Mouse (Mus musculus) intestine, embryonic 16.5 days (tissue): ENCODE measurements around the gene Il1f6. TPM values are rescaled to one million over a fixed set of nuclear protein-coding genes. Genes with fewer than 3 reads are reported as not detected.
"Not testable (repeated sequence)": the region's sequence is repeated elsewhere in the genome, so short reads cannot be mapped to it uniquely, and the experiment has no call there.

Experiments used
- ATAC-seq: fragments of 200-750 bp; cut with Nextera tagmentation; 2 replicates; pipeline ENCODE4 v1.8.0; 2017; ENCODE audit warnings: moderate TSS enrichment, moderate library complexity
- H3K27ac ChIP-seq: fragments of 300-500 bp; sonication (generic); 2 replicates; pipeline ENCODE4 v1.5.1; 2014; ENCODE audit warnings: mild to moderate bottlenecking, low read length
- H3K27me3 ChIP-seq: fragments of 300-500 bp; sonication (generic); replicated peaks from 2 replicates; pipeline ENCODE4 v1.6.1; 2014; ENCODE audit warnings: low read length, control low read depth, mixed read lengths; ENCODE audit not compliant: control insufficient read depth, insufficient read depth
- H3K36me3 ChIP-seq: fragments of 300-500 bp; sonication (generic); 2 replicates; pipeline ENCODE4 v1.6.1; 2014; ENCODE audit warnings: low read length, control low read depth; ENCODE audit not compliant: control insufficient read depth, insufficient read depth
- H3K4me1 ChIP-seq: fragments of 300-500 bp; sonication (generic); 2 replicates; pipeline ENCODE4 v1.6.1; 2014; ENCODE audit warnings: low read length, control low read depth, mixed read lengths; ENCODE audit not compliant: control insufficient read depth, insufficient read depth
- H3K4me2 ChIP-seq: fragments of 300-500 bp; sonication (generic); 2 replicates; pipeline ENCODE4 v1.6.1; 2014; ENCODE audit warnings: low read depth, low read length, control low read depth
- H3K4me3 ChIP-seq: fragments of 300-500 bp; sonication (generic); 2 replicates; pipeline ENCODE4 v1.5.1; 2014; ENCODE audit warnings: mild to moderate bottlenecking, low read length
- H3K9ac ChIP-seq: fragments of 300-500 bp; sonication (generic); 2 replicates; pipeline ENCODE4 v1.6.1; 2014; ENCODE audit warnings: low read depth, low read length
- H3K9me3 ChIP-seq: fragments of 300-500 bp; sonication (generic); 2 replicates; pipeline ENCODE4 v1.6.1; 2016; ENCODE audit warnings: low read length, control low read depth; ENCODE audit not compliant: control insufficient read depth
- WGBS: fragments of 180-500 bp; shearing (Covaris S2); extraction: QIAGEN DNeasy Blood & Tissue Kit; methylation state at CpG from one replicate; pipeline ENCODE4 v1.1.7; 2014; 5-methylcytosine and 5-hydroxymethylcytosine counted together
- polyA plus RNA-seq: library from polyadenylated mRNA; unstranded; fragments of >200 nt; fragmentation: Nextera tagmentation; extraction: Ambion mirVana; gene quantifications from 2 replicates; pipeline ENCODE4 v1.2.1, GENCODE M21; 2015

Gene Il1f6
- polyA plus RNA-seq: not detected in 2 replicates

DNA sequence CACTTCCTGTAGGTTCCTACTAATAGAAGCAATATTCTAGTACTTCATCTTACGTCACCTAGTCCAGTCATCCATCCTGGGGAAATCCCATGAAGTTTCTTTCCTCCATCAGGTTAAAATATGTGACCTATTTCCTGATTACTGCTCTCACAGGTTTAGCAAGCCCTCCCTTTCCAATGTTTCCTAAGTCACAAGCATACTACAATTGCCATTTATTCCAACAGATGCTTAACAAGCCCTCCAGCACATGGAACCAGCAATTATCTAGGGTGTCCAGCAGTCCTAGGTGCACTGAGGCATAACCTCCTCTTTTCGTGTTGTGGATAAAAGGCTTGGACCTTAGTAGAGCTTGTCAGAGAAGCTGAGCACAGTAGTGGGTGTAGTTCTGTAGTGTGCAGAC, at the start of gene Il1f6:
Gene Il1f6, plus strand, starts transcription at position 301 of the 400 bp plus-strand sequence.
- no peak for ATAC-seq
- Histone ChIP-seq H3K36me3 (no peaks in the 10 kb centered on the region), H3K4me1 (no peaks in the 10 kb centered on the region), H3K9me3 (no peaks in the 10 kb centered on the region), H3K27me3 (no peaks in the 10 kb centered on the region), H3K9ac (no peak within 1 kb of the TSS), H3K4me3 (no peak within 1 kb of the TSS), H3K4me2 (no peak within 1 kb of the TSS), H3K27ac (no peak within 1 kb of the TSS)
- WGBS: 85% methylated on average over 2 of the region's 2 CpGs

DNA sequence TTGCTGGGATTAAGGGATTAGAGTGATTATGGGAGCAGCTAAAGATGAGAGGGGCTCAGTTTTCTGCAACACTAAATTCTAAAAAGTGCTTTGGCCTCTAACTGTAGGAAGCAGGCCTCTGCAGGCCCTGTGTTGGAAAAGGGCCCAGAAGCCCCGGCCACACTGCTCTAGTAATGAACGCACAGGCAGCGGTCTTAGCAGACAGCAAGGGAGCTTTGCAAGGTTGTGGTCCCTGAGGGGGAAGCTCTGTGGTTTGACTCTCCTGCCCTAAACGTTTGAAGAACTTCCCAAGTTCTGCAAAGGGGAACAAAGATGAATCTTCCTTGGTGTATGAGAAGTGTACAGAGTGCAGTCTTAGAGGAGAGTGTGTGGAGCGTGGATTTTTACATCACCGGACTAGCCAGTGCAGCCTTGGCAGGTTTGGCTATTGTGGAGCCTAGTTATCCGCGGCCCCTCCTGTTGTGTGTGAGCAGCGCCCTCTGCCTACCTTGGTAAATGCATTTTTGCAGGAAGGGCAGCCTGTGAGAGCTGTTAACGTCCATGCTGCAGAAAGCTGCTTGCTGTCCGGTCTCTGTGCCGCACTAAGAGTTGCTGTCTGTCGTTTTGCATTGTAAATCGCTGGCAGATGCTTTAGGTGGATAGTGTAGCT, 33.4 kb upstream of the Il1f6 start:
- not testable (repeated sequence) for H3K27ac ChIP-seq, H3K4me2 ChIP-seq, ATAC-seq, H3K4me3 ChIP-seq, H3K9me3 ChIP-seq, H3K36me3 ChIP-seq, H3K9ac ChIP-seq, H3K4me1 ChIP-seq, H3K27me3 ChIP-seq
- whole genome bisulfite sequencing: 18% methylated on average over 14 of the region's 14 CpGs

DNA sequence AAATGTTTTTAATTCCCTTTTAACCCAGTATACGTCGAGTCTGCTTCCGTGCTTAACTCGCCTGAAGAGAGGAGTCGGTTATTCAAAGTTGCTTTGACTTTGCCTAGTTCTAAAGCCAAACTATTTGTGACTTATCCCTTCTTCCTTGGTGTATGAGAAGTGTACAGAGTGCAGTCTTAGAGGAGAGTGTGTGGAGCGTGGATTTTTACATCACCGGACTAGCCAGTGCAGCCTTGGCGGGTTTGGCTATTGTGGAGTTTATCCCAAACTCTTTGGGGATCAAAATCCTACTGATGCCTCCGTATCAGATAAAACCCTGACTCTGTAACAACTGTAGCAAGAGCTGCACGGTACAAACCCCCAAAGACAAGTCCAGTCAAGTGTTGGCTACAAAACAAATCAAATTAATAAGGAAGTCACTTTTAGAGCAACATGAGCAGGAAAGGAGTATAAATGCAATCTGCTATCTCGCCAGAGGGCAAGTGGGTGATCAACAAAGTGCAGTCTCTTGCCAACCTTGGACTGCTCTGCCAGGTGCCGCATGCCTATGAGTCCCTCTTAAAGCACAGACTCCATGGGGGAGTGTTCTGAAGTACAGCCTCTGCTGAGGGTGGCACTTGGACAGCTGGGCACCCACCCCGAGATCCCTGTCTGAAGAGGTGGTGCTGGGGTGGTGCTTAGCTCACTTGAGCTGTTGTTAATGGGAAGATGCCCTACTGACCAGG, 32.6 kb upstream of the Il1f6 start:
- not testable (repeated sequence) for H3K27me3 ChIP-seq, H3K4me2 ChIP-seq, ATAC-seq, H3K27ac ChIP-seq, H3K4me3 ChIP-seq, H3K36me3 ChIP-seq, H3K9me3 ChIP-seq, H3K4me1 ChIP-seq, H3K9ac ChIP-seq
- 58% methylated on average over 13 of the region's 13 CpGs for WGBS

DNA sequence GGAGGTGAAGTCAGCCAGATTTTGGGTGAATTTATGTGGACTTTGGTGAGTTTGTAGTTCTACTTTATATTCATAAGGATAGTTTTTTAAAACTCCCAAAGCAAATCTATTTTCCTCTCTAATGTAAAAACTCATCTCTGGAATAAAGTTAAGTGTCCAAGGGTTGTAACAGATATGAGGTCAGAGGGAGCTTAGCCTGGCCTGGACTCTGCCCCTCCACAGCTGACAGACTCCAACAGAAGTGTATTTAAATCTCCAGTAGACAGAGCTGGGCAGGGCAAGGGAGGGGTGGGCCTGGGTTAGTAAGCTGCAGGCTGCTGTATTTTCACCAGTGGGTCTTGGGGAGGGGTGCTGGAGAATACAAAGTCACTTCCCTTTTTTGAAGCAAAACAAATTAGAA, 31.1 kb upstream of the Il1f6 start:
- not testable (repeated sequence) for H3K4me1 ChIP-seq

DNA sequence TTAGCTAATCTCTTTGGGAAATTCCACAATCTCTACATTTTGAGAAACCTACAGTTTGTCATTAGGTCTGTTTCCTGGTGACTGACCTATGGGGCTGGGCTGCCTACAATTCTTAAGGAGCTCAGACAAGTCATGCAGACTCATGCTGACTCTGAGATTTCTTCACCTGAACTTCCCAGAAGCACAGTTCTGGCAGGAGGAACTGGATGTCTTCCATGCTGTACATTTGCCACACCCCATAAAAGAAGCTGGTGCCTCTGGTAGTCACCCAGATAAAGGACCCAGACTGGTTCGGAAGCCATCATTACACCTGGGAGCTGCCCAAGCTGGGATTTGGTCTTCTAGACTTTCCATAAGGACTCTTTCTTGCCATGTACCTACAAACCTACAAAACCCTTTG, 29.0 kb upstream of the Il1f6 start, which contains the start of gene Il1f9:
Gene Il1f9, plus strand, starts transcription at position 301 of the 400 bp plus-strand sequence.
- ATAC-seq: no peak
- Histone ChIP-seq H3K4me1 (no peaks in the 10 kb centered on the region), H3K4me3 (no peak within 1 kb of the TSS), H3K9ac (no peak within 1 kb of the TSS), H3K27me3 (no peaks in the 10 kb centered on the region), H3K9me3 (no peaks in the 10 kb centered on the region), H3K36me3 (no peaks in the 10 kb centered on the region), H3K4me2 (no peak within 1 kb of the TSS), H3K27ac (no peak within 1 kb of the TSS)
- 97% methylated on average over 1 of the region's 1 CpGs for WGBS

More for the DNA sequence above, 31.1 kb upstream of the Il1f6 start:
- not testable (repeated sequence) for ATAC-seq, H3K4me2 ChIP-seq, H3K27ac ChIP-seq, H3K36me3 ChIP-seq, H3K9me3 ChIP-seq, H3K4me3 ChIP-seq, H3K9ac ChIP-seq, H3K27me3 ChIP-seq

DNA sequence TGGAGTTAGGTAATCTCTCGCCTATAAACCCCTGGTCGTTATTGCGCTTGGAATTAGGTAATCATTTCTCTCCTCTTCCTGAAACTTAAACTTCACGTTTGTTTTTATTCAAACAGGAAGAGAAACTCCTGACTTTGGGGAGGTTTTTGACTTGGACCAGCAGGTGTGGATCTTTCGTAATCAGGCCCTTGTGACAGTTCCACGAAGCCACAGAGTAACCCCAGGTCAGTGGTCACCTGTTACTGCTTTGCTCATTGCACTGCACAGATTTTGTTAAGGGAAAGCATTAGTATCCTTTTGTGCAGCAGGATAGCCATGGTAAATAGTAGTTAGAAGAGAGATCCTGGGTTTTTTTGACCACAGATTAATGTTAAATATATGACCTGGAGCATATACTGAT, 27.6 kb upstream of the Il1f6 start:
- Histone ChIP-seq H3K4me1 (no peaks in the 10 kb centered on the region), H3K36me3 (no peaks in the 10 kb centered on the region), H3K9me3 (no peaks in the 10 kb centered on the region), H3K9ac (no peak overlapping the region), H3K4me3 (no peak overlapping the region), H3K4me2 (no peak overlapping the region), H3K27me3 (no peaks in the 10 kb centered on the region), H3K27ac (no peak overlapping the region)
- ATAC-seq: no peak
- 68% methylated on average over 6 of the region's 6 CpGs for WGBS

DNA sequence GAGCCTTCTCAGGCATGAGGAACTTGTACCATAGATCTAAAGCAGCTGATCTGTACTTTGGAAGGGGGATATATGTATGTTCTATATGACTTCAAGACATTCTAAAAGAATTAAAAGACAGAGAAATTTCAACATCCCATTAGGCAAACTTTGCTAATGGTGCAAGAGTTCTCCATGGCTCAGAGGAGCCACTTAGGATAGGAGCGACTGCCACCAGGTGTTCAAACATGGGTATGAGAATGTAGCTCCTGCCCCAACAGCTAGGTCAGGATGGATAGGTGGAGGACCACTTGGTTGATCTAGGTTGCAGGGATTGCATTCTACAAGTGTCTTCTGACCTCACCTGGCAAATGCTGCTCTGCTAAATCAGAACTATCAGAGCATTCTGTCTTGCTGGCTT, 27.0 kb upstream of the Il1f6 start:
- H3K4me1 ChIP-seq: no peaks in the 10 kb centered on the region
- no peaks in the 10 kb centered on the region for H3K9me3 ChIP-seq
- H3K36me3 ChIP-seq: no peaks in the 10 kb centered on the region
- no peak overlapping the region for H3K27ac ChIP-seq
- no peaks in the 10 kb centered on the region for H3K27me3 ChIP-seq
- no peak for ATAC-seq
- H3K4me3 ChIP-seq: no peak overlapping the region
- H3K9ac ChIP-seq: no peak overlapping the region
- H3K4me2 ChIP-seq: no peak overlapping the region
- 63% methylated on average over 1 of the region's 1 CpGs for WGBS

DNA sequence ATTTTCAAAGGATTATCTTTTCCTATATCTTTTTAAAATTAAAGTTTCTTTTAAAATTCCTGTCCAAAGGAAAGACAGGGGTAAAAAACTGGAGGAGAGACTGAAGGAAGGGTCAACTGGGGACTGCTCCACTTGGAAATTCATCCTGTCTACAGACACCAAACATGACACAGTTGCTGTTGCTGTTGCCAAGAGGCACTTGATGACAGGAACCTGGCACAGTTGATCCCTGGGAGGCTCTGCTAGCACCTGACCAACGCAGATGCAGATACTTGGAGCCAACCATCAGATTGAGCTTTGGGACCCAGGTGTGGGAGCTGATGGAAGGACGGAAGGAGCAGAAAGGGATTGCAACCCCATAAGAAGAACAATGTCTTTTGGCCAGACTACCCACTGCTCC, 12.0 kb downstream of the Il1f6 start:
- no peaks in the 10 kb centered on the region for H3K36me3 ChIP-seq
- no peaks in the 10 kb centered on the region for H3K27me3 ChIP-seq
- WGBS: 82% methylated on average over 2 of the region's 2 CpGs
- H3K4me2 ChIP-seq: no peak overlapping the region
- ATAC-seq: no peak
- no peak overlapping the region for H3K9ac ChIP-seq
- no peaks in the 10 kb centered on the region for H3K9me3 ChIP-seq
- H3K4me3 ChIP-seq: no peak overlapping the region
- no peaks in the 10 kb centered on the region for H3K4me1 ChIP-seq
- no peak overlapping the region for H3K27ac ChIP-seq

DNA sequence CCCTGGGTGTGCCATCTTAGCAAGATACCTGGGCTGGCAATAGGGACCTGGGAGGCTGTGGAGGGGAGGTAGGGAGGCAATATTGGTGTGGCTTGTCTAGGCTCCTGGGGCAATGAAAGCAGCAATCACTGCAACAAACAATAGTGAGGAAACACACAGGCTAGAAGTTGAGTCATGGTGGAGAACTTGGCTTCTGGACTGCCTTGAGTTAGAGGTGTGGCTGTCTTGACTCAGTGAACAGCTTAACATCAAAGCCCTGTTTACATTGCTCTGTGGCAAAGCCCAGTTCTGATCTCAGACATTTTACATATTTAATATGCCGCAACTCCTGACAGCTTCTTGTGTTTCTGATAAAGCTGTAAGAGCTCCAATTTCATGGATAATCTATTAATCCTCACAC, 52.3 kb downstream of the Il1f6 start:
- Histone ChIP-seq H3K9ac (no peak overlapping the region), H3K9me3 (no peaks in the 10 kb centered on the region), H3K36me3 (no peaks in the 10 kb centered on the region), H3K4me3 (no peak overlapping the region), H3K4me1 (no peaks in the 10 kb centered on the region), H3K27me3 (no peaks in the 10 kb centered on the region), H3K4me2 (no peak overlapping the region), H3K27ac (no peak overlapping the region)
- WGBS: 79% methylated on average over 1 of the region's 1 CpGs
- 0 out of 2 replicates have a peak, but pooled peaks have one; percentile 26 for ATAC-seq
